27 mouse cellular contexts compared by ENCODE assay signal in genomic region chr13:63445419-63445818, GRCm38 (mm10). TPM values are rescaled to one million over a fixed set of nuclear protein-coding genes. Genes with fewer than 3 reads are reported as not detected.
DNase-seq lines count a peak whose midpoint lies in the region; ATAC-seq and TF ChIP-seq lines count a peak whose summit lies in the region.
"Had no signal": no experiment of that assay in that cellular context is flagged by ENCODE, and none has a peak within 500 bp of the region (broad histone marks: within the 10 kb centered on the region; RNA-seq: fewer than 3 reads in every experiment).

No protein-coding gene starts in this region.

- H3K4me3 ChIP-seq in CH12.LX (replicated peaks in 1 of 3; ENCODE audit: low read depth in 2 of 3, low read length in 2 of 3, poor library complexity in 1 of 3) = no peak overlapping the region
- no peak overlapping the region for H3K4me3 ChIP-seq in left cerebral cortex, adult 2 months
- no peak overlapping the region for H3K4me3 ChIP-seq in forebrain, embryonic 11.5 days (ENCODE audit: low read depth, low read length)
- H3K4me3 ChIP-seq: embryonic facial prominence, embryonic 12.5 days; embryonic facial prominence, embryonic 15.5 days; forebrain, embryonic 12.5 days; forebrain, embryonic 15.5 days; gastrocnemius, adult 2 months; heart, embryonic 12.5 days; heart, embryonic 15.5 days; intestine, embryonic 15.5 days had no signal

- peaks cover 8 to 21% of the 10 kb centered on the region in 2 experiments for H3K4me1 ChIP-seq in CH12.LX (ENCODE audit: control insufficient read depth in 1 of 2, insufficient read depth in 2 of 2)
- no peaks in the 10 kb centered on the region for H3K4me1 ChIP-seq in forebrain, embryonic 11.5 days (replicated peaks; ENCODE audit: control insufficient read depth, insufficient read depth, low read length)
- H3K4me1 ChIP-seq: embryonic facial prominence, embryonic 15.5 days; forebrain, embryonic 12.5 days; forebrain, embryonic 15.5 days; heart, embryonic 12.5 days; heart, embryonic 15.5 days; intestine, embryonic 15.5 days had no signal

- H3K4me2 ChIP-seq in CH12.LX (ENCODE audit: insufficient read depth, low read depth, poor library complexity, severe bottlenecking) = no peak overlapping the region; the same call in 1 of the 2 replicates
- H3K4me2 ChIP-seq in forebrain, embryonic 11.5 days (ENCODE audit: low read depth, low read length, severe bottlenecking) = no peak overlapping the region
- H3K4me2 ChIP-seq: embryonic facial prominence, embryonic 12.5 days; embryonic facial prominence, embryonic 15.5 days; forebrain, embryonic 12.5 days; forebrain, embryonic 15.5 days; heart, embryonic 12.5 days; heart, embryonic 15.5 days; hindbrain, embryonic 14.5 days; intestine, embryonic 15.5 days had no signal

- dilution Hi-C loops in CH12.LX (cut with MboI; ENCODE audit: extremely low pct_ligation_motif_present, extremely low pct_unique_long_range_greater_than_20kb, low sequenced_read_pairs) = no loop called here

- peak; percentile 54 for ATAC-seq in inflammation-experienced regulatory T-cells, adult 6 months
- no peak for ATAC-seq in forebrain, embryonic 11.5 days (replicated peaks; ENCODE audit: low FRiP score)
- ATAC-seq: forebrain, embryonic 15.5 days; hindbrain, postnatal 0 days; intestine, embryonic 15.5 days had no signal

- no peak overlapping the region for H3K9ac ChIP-seq in CH12.LX (ENCODE audit: insufficient read depth, low read depth)
- no peak overlapping the region for H3K9ac ChIP-seq in forebrain, embryonic 11.5 days (ENCODE audit: low read length)
- H3K9ac ChIP-seq: embryonic facial prominence, embryonic 12.5 days; embryonic facial prominence, embryonic 15.5 days; forebrain, embryonic 12.5 days; forebrain, embryonic 15.5 days; heart, embryonic 12.5 days; heart, embryonic 15.5 days; hindbrain, embryonic 14.5 days; intestine, embryonic 15.5 days had no signal

- no peaks in the 10 kb centered on the region for H3K9me3 ChIP-seq in CH12.LX (replicated peaks; ENCODE audit: low read length)
- H3K9me3 ChIP-seq in forebrain, embryonic 11.5 days (ENCODE audit: control insufficient read depth, low read length) = no peaks in the 10 kb centered on the region
- H3K9me3 ChIP-seq: embryonic facial prominence, embryonic 12.5 days; embryonic facial prominence, embryonic 15.5 days; forebrain, embryonic 12.5 days; forebrain, embryonic 15.5 days; heart, embryonic 12.5 days; heart, embryonic 15.5 days; intestine, embryonic 15.5 days had no signal

- peak; percentile 99 for TF ChIP-seq EP300 in CH12.LX (IDR thresholded peaks at IDR 0.05; ENCODE audit: low read length)

- in situ Hi-C loops in CH12.LX (cut with MboI; ENCODE audit: low pct_ligation_motif_present, low pct_unique_long_range_greater_than_20kb, low sequenced_read_pairs) = no loop called here

- no peak for TF ChIP-seq RAD21 in CH12.LX (IDR thresholded peaks at IDR 0.05; ENCODE audit: low read depth, low read length)

- no peak overlapping the region for H3K27ac ChIP-seq in CH12.LX (ENCODE audit: insufficient read depth, low read depth)
- H3K27ac ChIP-seq in left cerebral cortex, adult 2 months = no peak overlapping the region
- H3K27ac ChIP-seq in forebrain, embryonic 11.5 days (ENCODE audit: low read depth, low read length) = no peak overlapping the region
- H3K27ac ChIP-seq: embryonic facial prominence, embryonic 12.5 days; embryonic facial prominence, embryonic 15.5 days; forebrain, embryonic 12.5 days; forebrain, embryonic 15.5 days; gastrocnemius, adult 2 months; heart, embryonic 15.5 days; hindbrain, embryonic 14.5 days; hindbrain, postnatal 0 days; intestine, embryonic 15.5 days had no signal

- TF ChIP-seq POLR2A in CH12.LX (IDR thresholded peaks at IDR 0.05; ENCODE audit: low read depth, low read length) = no peak

- no peaks in the 10 kb centered on the region for H3K79me2 ChIP-seq in CH12.LX (replicated peaks; ENCODE audit: control insufficient read depth, extremely low read depth, insufficient read depth, poor library complexity, severe bottlenecking)

- no peaks in the 10 kb centered on the region for H3K27me3 ChIP-seq in CH12.LX (replicated peaks)
- H3K27me3 ChIP-seq in forebrain, embryonic 11.5 days (ENCODE audit: control insufficient read depth, insufficient read depth, low read length) = no peaks in the 10 kb centered on the region
- H3K27me3 ChIP-seq: embryonic facial prominence, embryonic 12.5 days; embryonic facial prominence, embryonic 15.5 days; forebrain, embryonic 12.5 days; forebrain, embryonic 15.5 days; heart, embryonic 12.5 days; heart, embryonic 15.5 days; intestine, embryonic 15.5 days had no signal

- H3K36me3 ChIP-seq in CH12.LX (replicated peaks in 1 of 2; ENCODE audit: control insufficient read depth in 1 of 2, insufficient read depth in 1 of 2, low read length in 1 of 2) = no peaks in the 10 kb centered on the region
- H3K36me3 ChIP-seq in forebrain, embryonic 11.5 days (ENCODE audit: control insufficient read depth, insufficient read depth, low read length) = no peaks in the 10 kb centered on the region
- H3K36me3 ChIP-seq: embryonic facial prominence, embryonic 12.5 days; embryonic facial prominence, embryonic 15.5 days; forebrain, embryonic 12.5 days; forebrain, embryonic 15.5 days; heart, embryonic 12.5 days; heart, embryonic 15.5 days; intestine, embryonic 15.5 days had no signal

- TF ChIP-seq CTCF in CH12.LX (conservative IDR thresholded peaks at IDR 0.05 in 1 of 2, IDR thresholded peaks at IDR 0.05 in 1 of 2; ENCODE audit: low read depth in 2 of 2, low read length in 2 of 2) = no peak
- TF ChIP-seq CTCF in left cerebral cortex, adult 2 months (IDR thresholded peaks at IDR 0.05) = no peak

- peak; percentile 33 for DNase-seq in CD4-positive, CD25-positive, alpha-beta regulatory T cell, adult 2 months (ENCODE audit: low read depth, low spot score)
- DNase-seq in CH12.LX (ENCODE audit: extremely low read depth) = peak; percentile 82
- no peak for DNase-seq in left cerebral cortex, adult 2 months (ENCODE audit: extremely low spot score in 1 of 2, low spot score in 2 of 2)
- no peak for DNase-seq in forebrain, embryonic 11.5 days (ENCODE audit: low spot score)
- DNase-seq in frontal cortex, adult 2 months (ENCODE audit: extremely low spot score in 1 of 2, low spot score in 1 of 2) = no peak
- DNase-seq: adrenal gland, adult 2 months; adrenal gland, postnatal 14 days; cerebellum, adult 11 months; cerebellum, adult 2 months; cerebellum, adult 9-11 months; cerebellum, postnatal 25 days; gastrocnemius, adult 2 months; gastrocnemius, postnatal 14 days; heart, adult 18-20 months; heart, postnatal 10 days; heart, postnatal 4 days; kidney, adult 11 months had no signal

- 85% methylated on average over 6 of the region's 6 CpGs for WGBS in forebrain, embryonic 11.5 days

- intact Hi-C loops in left cerebral cortex, adult 2 months (cut with DNase I) = no loop called here

TF ChIP-seq in CH12.LX, 34 proteins besides CTCF, POLR2A, EP300 and RAD21 (continues in another document):
- peak; percentile 99 for TF ChIP-seq RCOR1 (conservative IDR thresholded peaks at IDR 0.05; ENCODE audit: low read depth, low read length)
- peak; percentile 79 for TF ChIP-seq KAT2A (IDR thresholded peaks at IDR 0.05; ENCODE audit: insufficient replicate concordance, low read length)
- peak; percentile 97 for TF ChIP-seq ETS1 (conservative IDR thresholded peaks at IDR 0.05; ENCODE audit: low read depth, low read length)
- peak; percentile 94 for TF ChIP-seq SIN3A (IDR thresholded peaks at IDR 0.05; ENCODE audit: low read length)
- TF ChIP-seq MEF2A (IDR thresholded peaks at IDR 0.05; ENCODE audit: borderline replicate concordance, low read depth, low read length) = peak; percentile 89
- TF ChIP-seq ZKSCAN1 (IDR thresholded peaks at IDR 0.05; ENCODE audit: borderline replicate concordance, low read depth, low read length) = no peak; the same call in 1 of the 2 replicates
- peak; percentile 65; the same call in 1 of the 2 replicates for TF ChIP-seq MAX (IDR thresholded peaks at IDR 0.05; ENCODE audit: low read length)
- TF ChIP-seq TCF12 (IDR thresholded peaks at IDR 0.05; ENCODE audit: low read depth, low read length) = peak; percentile 99
- TF ChIP-seq MAFK (IDR thresholded peaks at IDR 0.05; ENCODE audit: insufficient replicate concordance, low read length) = peak; percentile 86
- TF ChIP-seq E2F4 (IDR thresholded peaks at IDR 0.05; ENCODE audit: insufficient replicate concordance, low read depth, low read length) = 0 out of 2 replicates have a peak, but pooled peaks have one; percentile 56
- 0 out of 2 replicates have a peak, but pooled peaks have one; percentile 47 for TF ChIP-seq ZMIZ1 (IDR thresholded peaks at IDR 0.05; ENCODE audit: low read depth, low read length)
- peak; percentile 58; the same call in 1 of the 2 replicates for TF ChIP-seq MXI1 (IDR thresholded peaks at IDR 0.05; ENCODE audit: low read depth, low read length)
- TF ChIP-seq USF2 (conservative IDR thresholded peaks at IDR 0.05; ENCODE audit: low read depth, low read length) = no peak
- TF ChIP-seq SMC3 (IDR thresholded peaks at IDR 0.05; ENCODE audit: low read depth, low read length) = no peak; the same call in 1 of the 2 replicates
- peak; percentile 98 for TF ChIP-seq JUND (conservative IDR thresholded peaks at IDR 0.05; ENCODE audit: low read depth, low read length)
- peak; percentile 93 for TF ChIP-seq BHLHE40 (IDR thresholded peaks at IDR 0.05; ENCODE audit: low read depth, low read length)
- no peak for TF ChIP-seq TBP (conservative IDR thresholded peaks at IDR 0.05; ENCODE audit: low read depth, low read length)
- no peak for TF ChIP-seq ZC3H11A (IDR thresholded peaks at IDR 0.05; ENCODE audit: low read depth, low read length)
- TF ChIP-seq MYC (IDR thresholded peaks at IDR 0.05; ENCODE audit: low read depth, low read length) = peak; percentile 73
- peak; percentile 47; the same call in 1 of the 2 replicates for TF ChIP-seq ELF1 (IDR thresholded peaks at IDR 0.05; ENCODE audit: low read depth, low read length)
- TF ChIP-seq USF1 (IDR thresholded peaks at IDR 0.05; ENCODE audit: low read depth, low read length) = no peak
- TF ChIP-seq IRF4 (IDR thresholded peaks at IDR 0.05; ENCODE audit: low read depth, low read length) = peak; percentile 99
- TF ChIP-seq CHD1 (IDR thresholded peaks at IDR 0.05; ENCODE audit: low read depth, low read length) = no peak
- no peak for TF ChIP-seq PAX5 (IDR thresholded peaks at IDR 0.05; ENCODE audit: low read length)

RNA-seq across cellular contexts. Expression of gene Fancc, which starts 51.7 kb away (rescaled TPM):
- total RNA-seq in CH12.LX (2012; rRNA removed) = 10.6 and 12.4 TPM in 2 replicates
- 7.6 and 8.2 TPM in 2 replicates for total RNA-seq in CH12.LX (2014; rRNA removed)
- polyA plus RNA-seq in CH12.LX (2012; ENCODE audit: insufficient read length, low read depth) = 8.7 and 11.7 TPM in 2 replicates
- 10 to 100 TPM in 2 of 3 experiments, 1 to 10 TPM in 1; 8.5 to 18.0 (median 14.4) TPM for polyA plus RNA-seq in inflammation-experienced regulatory T-cells, adult 6 months (2017; shearing (Covaris generic))
- 1 to 10 TPM; 7.8 to 8.3 TPM for total RNA-seq in left cerebral cortex, adult 2 months (2021)
- polyA plus RNA-seq in forebrain, embryonic 11.5 days (2014; fragmentation: Nextera tagmentation; extraction: Ambion mirVana) = 20.4 and 22.5 TPM in 2 replicates
- 9.9 and 12.3 TPM in 2 replicates for polyA plus RNA-seq in frontal cortex, adult 2 months (2012; rRNA removed)

Comparison
In these comparisons a context has a peak if more than half of its experiments do, and no peak if none do; other contexts are left out.
1. DNase-seq: peak in CD4-positive, CD25-positive, alpha-beta regulatory T cell, adult 2 months (single experiment) and CH12.LX (single experiment); none in left cerebral cortex, adult 2 months (0 of 2), forebrain, embryonic 11.5 days (single experiment) and frontal cortex, adult 2 months (0 of 2).